Mouse (Mus musculus) retina, postnatal 7 days (tissue): ENCODE data around the gene Pex7.

Experiments used
- DNase-seq: peaks from one replicate; pipeline ENCODE4 v3.0.0-alpha.2; 2012; ENCODE audit warnings: low read depth, low spot score

Pex7 gene

GRCm38 (mm10) chr10:19907246-19907804 is at the start of gene Pex7:
TSS of gene Pex7 (minus strand) at chr10:19907689.
- peak; percentile 93 for DNase-seq

- DNase-seq = no peak
Measured at GRCm38 (mm10) chr10:19956745-19957144, 49.3 kb upstream of the Pex7 start.

- no peak for DNase-seq
Measured at GRCm38 (mm10) chr10:19955817-19956216, 48.3 kb upstream of the Pex7 start.

GRCm38 (mm10) chr10:19954572-19954971 is 47.1 kb upstream of the Pex7 start:
- DNase-seq = no peak

- no peak for DNase-seq
Measured at GRCm38 (mm10) chr10:19953032-19953761, 45.7 kb upstream of the Pex7 start.

GRCm38 (mm10) chr10:19949106-19949505 is 41.6 kb upstream of the Pex7 start:
- DNase-seq = no peak

- no peak for DNase-seq
Measured at GRCm38 (mm10) chr10:19948381-19948780, 40.9 kb upstream of the Pex7 start.

- DNase-seq = no peak
Measured at GRCm38 (mm10) chr10:19947901-19948300, 40.4 kb upstream of the Pex7 start.

- DNase-seq = no peak
Measured at GRCm38 (mm10) chr10:19947441-19947840, 40.0 kb upstream of the Pex7 start.

- DNase-seq = no peak
Measured at GRCm38 (mm10) chr10:19946644-19947043, 39.2 kb upstream of the Pex7 start.

GRCm38 (mm10) chr10:19945651-19946050 is 38.2 kb upstream of the Pex7 start:
- no peak for DNase-seq

GRCm38 (mm10) chr10:19942621-19943020 is 35.1 kb upstream of the Pex7 start:
- no peak for DNase-seq

- DNase-seq = no peak
Measured at GRCm38 (mm10) chr10:19941914-19942313, 34.4 kb upstream of the Pex7 start.

- DNase-seq = no peak
Measured at GRCm38 (mm10) chr10:19941063-19941462, 33.6 kb upstream of the Pex7 start.

GRCm38 (mm10) chr10:19940626-19941025 is 33.1 kb upstream of the Pex7 start:
- DNase-seq = no peak

GRCm38 (mm10) chr10:19940127-19940526 is 32.6 kb upstream of the Pex7 start:
- no peak for DNase-seq

- DNase-seq = no peak
Measured at GRCm38 (mm10) chr10:19939282-19939705, 31.8 kb upstream of the Pex7 start.

GRCm38 (mm10) chr10:19938738-19939137 is 31.2 kb upstream of the Pex7 start:
- DNase-seq = no peak

- DNase-seq = no peak
Measured at GRCm38 (mm10) chr10:19936961-19937708, 29.6 kb upstream of the Pex7 start.

GRCm38 (mm10) chr10:19935821-19936367 is 28.4 kb upstream of the Pex7 start:
- no peak for DNase-seq

- no peak for DNase-seq
Measured at GRCm38 (mm10) chr10:19935295-19935623, 27.8 kb upstream of the Pex7 start.
